Mouse (Mus musculus): ENCODE data around the gene Col4a2. TPM values are rescaled to one million over a fixed set of nuclear protein-coding genes. Genes with fewer than 3 reads are reported as not detected.

The Col4a2 gene
- polyA plus RNA-seq, 1 experiment from 2014 or later, result 56.3 TPM

GRCm38 (mm10) chr8:11327298-11327697 is 14.7 kb downstream of the Col4a2 start:
- ATAC-seq (ENCODE audit: insufficient number of reproducible peaks, insufficient read depth, low FRiP score, low TSS enrichment, low read depth), result 0 out of 2 replicates have a peak, but pooled peaks have one; percentile 63
- Histone ChIP-seq H3K4me3 (replicated peaks) (no peak overlapping the region), H3K36me3 (no peaks in the 10 kb centered on the region), H3K27ac (peak overlapping the region; percentile 56), H3K4me2 (no peak overlapping the region), H3K9me3 (no peaks in the 10 kb centered on the region), H3K9ac (replicated peaks) (no peak overlapping the region), H3K27me3 (no peaks in the 10 kb centered on the region), H3K4me1 (replicated peaks) (peaks cover 24% of the 10 kb centered on the region)
- WGBS, result 30% methylated on average over 4 of the region's 4 CpGs

DNA sequence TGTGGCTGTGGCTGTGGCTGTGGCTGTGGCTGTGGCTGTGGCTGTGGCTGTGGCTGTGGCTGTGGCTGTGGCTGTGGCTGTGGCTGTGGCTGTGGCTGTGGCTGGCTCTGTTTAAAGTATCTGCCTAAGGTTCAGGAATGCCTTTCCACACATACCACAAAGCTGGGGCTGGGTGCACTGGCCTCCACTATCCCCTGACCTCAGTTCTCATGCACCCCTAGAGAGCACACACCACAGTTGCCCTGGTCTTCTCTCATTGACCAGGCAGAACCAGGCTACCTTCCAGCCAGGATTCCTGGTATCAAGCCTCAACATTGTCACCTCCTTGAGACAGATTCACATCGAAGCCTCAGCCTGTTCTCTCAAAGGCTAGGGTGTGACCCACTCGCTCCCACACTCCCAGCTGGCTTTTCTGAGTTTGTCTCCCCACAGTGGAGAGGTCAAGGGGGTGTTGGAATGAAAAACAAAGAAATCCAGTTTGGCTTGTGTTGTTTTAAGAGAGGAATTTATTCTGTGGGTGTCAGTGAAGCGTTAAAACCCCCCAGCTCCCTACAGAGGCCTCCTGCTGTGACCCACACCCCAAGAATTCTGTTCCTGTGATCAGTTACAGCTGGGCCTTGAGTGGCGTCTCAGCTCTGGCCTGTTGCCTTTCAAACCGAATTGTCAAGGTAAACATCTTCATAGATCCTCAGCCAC is 15.3 kb downstream of the Col4a2 start:
- no peaks in the 10 kb centered on the region for H3K27me3 ChIP-seq
- H3K9ac ChIP-seq (replicated peaks), result no peak overlapping the region
- peaks cover 24% of the 10 kb centered on the region for H3K4me1 ChIP-seq (replicated peaks)
- no peaks in the 10 kb centered on the region for H3K9me3 ChIP-seq
- no peak for ATAC-seq (ENCODE audit: insufficient number of reproducible peaks, insufficient read depth, low FRiP score, low TSS enrichment, low read depth)
- WGBS, result 66% methylated on average over 5 of the region's 5 CpGs
- H3K36me3 ChIP-seq, result no peaks in the 10 kb centered on the region
- H3K4me2 ChIP-seq, result no peak overlapping the region
- peak overlapping the region; percentile 56 for H3K27ac ChIP-seq
- H3K4me3 ChIP-seq (replicated peaks), result no peak overlapping the region

- Histone ChIP-seq H3K27me3 (no peaks in the 10 kb centered on the region), H3K27ac (no peak overlapping the region), H3K4me1 (replicated peaks) (peaks cover 16% of the 10 kb centered on the region), H3K9ac (replicated peaks) (no peak overlapping the region), H3K36me3 (no peaks in the 10 kb centered on the region), H3K9me3 (no peaks in the 10 kb centered on the region), H3K4me2 (no peak overlapping the region), H3K4me3 (replicated peaks) (no peak overlapping the region)
- no peak for ATAC-seq (ENCODE audit: insufficient number of reproducible peaks, insufficient read depth, low FRiP score, low TSS enrichment, low read depth)
- WGBS, result 77% methylated on average over 4 of the region's 4 CpGs
These were observed 19.0 kb downstream of the Col4a2 start for GRCm38 (mm10) chr8:11331561-11331960.

DNA sequence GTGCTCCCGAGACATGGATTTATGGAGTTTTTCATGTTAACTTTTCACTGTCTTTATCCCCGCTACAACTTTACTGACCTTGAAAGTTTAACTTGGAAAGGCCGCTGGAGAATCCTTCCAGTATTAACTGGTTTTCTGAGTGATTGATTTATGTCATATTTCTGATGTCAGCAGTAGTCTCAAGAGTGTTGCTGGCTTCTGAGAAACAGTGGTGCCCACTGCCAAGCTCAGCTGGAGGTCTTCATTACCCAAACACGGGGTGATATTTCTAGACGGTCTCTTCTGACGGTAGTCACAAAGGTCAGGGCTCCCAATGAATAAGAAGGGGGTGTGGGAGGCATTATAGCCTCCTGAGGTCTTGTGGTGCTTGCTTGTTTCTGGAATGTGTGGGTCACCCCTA is 21.1 kb downstream of the Col4a2 start:
- Histone ChIP-seq H3K9ac (replicated peaks) (no peak overlapping the region), H3K27ac (no peak overlapping the region), H3K4me1 (replicated peaks) (no peaks in the 10 kb centered on the region), H3K36me3 (no peaks in the 10 kb centered on the region), H3K4me2 (no peak overlapping the region), H3K27me3 (no peaks in the 10 kb centered on the region), H3K9me3 (no peaks in the 10 kb centered on the region), H3K4me3 (replicated peaks) (no peak overlapping the region)
- no peak for ATAC-seq (ENCODE audit: insufficient number of reproducible peaks, insufficient read depth, low FRiP score, low TSS enrichment, low read depth)
- WGBS, result 83% methylated on average over 6 of the region's 6 CpGs

DNA sequence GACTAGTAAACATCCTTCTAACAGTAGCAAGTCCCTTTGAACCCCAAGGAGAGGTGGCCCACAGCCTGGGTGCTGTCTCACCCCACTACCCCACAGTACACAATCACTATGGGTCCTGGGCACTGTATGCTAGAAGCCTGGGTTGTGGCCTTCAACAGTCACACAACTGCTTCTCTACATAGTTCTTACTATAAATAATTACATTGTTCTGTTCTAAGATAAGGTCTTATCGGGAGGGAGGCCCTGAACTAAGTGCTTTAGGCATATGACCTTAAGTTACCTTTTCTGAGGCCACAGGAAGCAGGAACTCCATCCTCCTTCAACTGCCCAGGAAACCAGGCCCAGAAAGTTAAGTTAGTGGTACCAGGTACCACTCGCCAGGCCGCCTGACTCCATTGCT is 21.9 kb downstream of the Col4a2 start:
- WGBS, result 84% methylated on average over 3 of the region's 3 CpGs
- no peak overlapping the region for H3K27ac ChIP-seq
- H3K36me3 ChIP-seq, result no peaks in the 10 kb centered on the region
- H3K9ac ChIP-seq (replicated peaks), result no peak overlapping the region
- no peak overlapping the region for H3K4me2 ChIP-seq
- H3K9me3 ChIP-seq, result no peaks in the 10 kb centered on the region
- no peak overlapping the region for H3K4me3 ChIP-seq (replicated peaks)
- ATAC-seq (ENCODE audit: insufficient number of reproducible peaks, insufficient read depth, low FRiP score, low TSS enrichment, low read depth), result no peak
- H3K4me1 ChIP-seq (replicated peaks), result no peaks in the 10 kb centered on the region
- no peaks in the 10 kb centered on the region for H3K27me3 ChIP-seq

- Histone ChIP-seq H3K4me2 (no peak overlapping the region), H3K27ac (no peak overlapping the region), H3K4me3 (replicated peaks) (no peak overlapping the region), H3K9me3 (no peaks in the 10 kb centered on the region), H3K4me1 (replicated peaks) (peaks cover under 1% of the 10 kb centered on the region; the same call in 1 of the 2 replicates), H3K27me3 (no peaks in the 10 kb centered on the region), H3K9ac (replicated peaks) (no peak overlapping the region), H3K36me3 (no peaks in the 10 kb centered on the region)
- WGBS, result 84% methylated on average over 4 of the region's 4 CpGs
- ATAC-seq (ENCODE audit: insufficient number of reproducible peaks, insufficient read depth, low FRiP score, low TSS enrichment, low read depth), result no peak
These were observed 22.6 kb downstream of the Col4a2 start for GRCm38 (mm10) chr8:11335238-11335637.

DNA sequence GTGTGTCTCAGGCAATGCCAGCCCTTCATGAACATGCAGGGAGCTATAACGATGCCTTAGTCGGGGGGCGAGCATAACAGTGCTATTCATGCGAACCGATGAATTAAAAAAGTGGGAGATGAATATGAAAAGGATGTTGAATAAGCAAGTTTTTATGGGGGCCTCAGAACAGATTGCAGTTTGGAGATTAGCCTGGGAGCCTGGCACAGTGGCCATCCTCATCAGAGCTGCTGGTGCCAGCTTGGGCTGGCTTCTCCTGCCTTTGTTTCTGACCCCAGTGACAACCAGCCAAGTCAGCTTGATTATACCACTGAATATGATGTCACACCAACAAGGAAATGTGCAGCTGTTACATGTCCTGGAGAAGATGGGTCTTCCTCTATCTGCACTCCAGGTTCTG is 23.7 kb downstream of the Col4a2 start:
- Histone ChIP-seq H3K4me3 (replicated peaks) (no peak overlapping the region), H3K27ac (no peak overlapping the region), H3K36me3 (no peaks in the 10 kb centered on the region), H3K27me3 (no peaks in the 10 kb centered on the region), H3K4me1 (replicated peaks) (peaks cover 8% of the 10 kb centered on the region; the same call in 1 of the 2 replicates), H3K9ac (replicated peaks) (no peak overlapping the region), H3K9me3 (no peaks in the 10 kb centered on the region), H3K4me2 (no peak overlapping the region)
- WGBS, result 94% methylated on average over 5 of the region's 5 CpGs
- no peak for ATAC-seq (ENCODE audit: insufficient number of reproducible peaks, insufficient read depth, low FRiP score, low TSS enrichment, low read depth)

DNA sequence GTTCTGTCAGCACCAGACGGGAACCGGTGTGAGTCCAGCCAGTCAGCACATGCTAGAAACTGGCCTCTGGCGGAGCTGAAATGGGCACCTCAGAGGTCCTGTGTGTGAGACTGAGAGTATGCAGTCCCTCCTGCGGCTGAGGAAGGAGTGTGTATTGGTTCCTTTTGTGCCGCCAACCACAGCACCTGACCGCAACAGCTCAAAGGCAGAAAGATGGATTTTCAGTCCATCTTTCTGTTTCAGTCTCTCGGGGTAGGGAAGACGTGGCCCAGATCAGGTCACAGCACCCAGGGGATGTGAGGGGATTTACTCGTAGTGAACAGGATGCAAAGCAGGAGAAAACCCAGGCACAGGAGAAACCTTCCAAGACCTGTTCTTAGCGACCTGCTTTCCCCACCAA is 25.0 kb downstream of the Col4a2 start:
- no peak overlapping the region for H3K27ac ChIP-seq
- no peak overlapping the region for H3K4me3 ChIP-seq (replicated peaks)
- no peak overlapping the region for H3K4me2 ChIP-seq
- no peak for ATAC-seq (ENCODE audit: insufficient number of reproducible peaks, insufficient read depth, low FRiP score, low TSS enrichment, low read depth)
- 84% methylated on average over 10 of the region's 10 CpGs for WGBS
- no peaks in the 10 kb centered on the region for H3K27me3 ChIP-seq
- peaks cover 8% of the 10 kb centered on the region; the same call in 1 of the 2 replicates for H3K4me1 ChIP-seq (replicated peaks)
- H3K9me3 ChIP-seq, result no peaks in the 10 kb centered on the region
- no peak overlapping the region for H3K9ac ChIP-seq (replicated peaks)
- H3K36me3 ChIP-seq, result no peaks in the 10 kb centered on the region

- H3K4me3 ChIP-seq (replicated peaks), result no peak overlapping the region
- no peak overlapping the region for H3K4me2 ChIP-seq
- H3K9ac ChIP-seq (replicated peaks), result no peak overlapping the region
- ATAC-seq (ENCODE audit: insufficient number of reproducible peaks, insufficient read depth, low FRiP score, low TSS enrichment, low read depth), result no peak
- peaks cover 8% of the 10 kb centered on the region; the same call in 1 of the 2 replicates for H3K4me1 ChIP-seq (replicated peaks)
- H3K27me3 ChIP-seq, result no peaks in the 10 kb centered on the region
- 85% methylated on average over 9 of the region's 9 CpGs for whole genome bisulfite sequencing
- no peak overlapping the region for H3K27ac ChIP-seq
- no peaks in the 10 kb centered on the region for H3K36me3 ChIP-seq
- H3K9me3 ChIP-seq, result no peaks in the 10 kb centered on the region
These were observed 25.9 kb downstream of the Col4a2 start for GRCm38 (mm10) chr8:11338507-11338906.

DNA sequence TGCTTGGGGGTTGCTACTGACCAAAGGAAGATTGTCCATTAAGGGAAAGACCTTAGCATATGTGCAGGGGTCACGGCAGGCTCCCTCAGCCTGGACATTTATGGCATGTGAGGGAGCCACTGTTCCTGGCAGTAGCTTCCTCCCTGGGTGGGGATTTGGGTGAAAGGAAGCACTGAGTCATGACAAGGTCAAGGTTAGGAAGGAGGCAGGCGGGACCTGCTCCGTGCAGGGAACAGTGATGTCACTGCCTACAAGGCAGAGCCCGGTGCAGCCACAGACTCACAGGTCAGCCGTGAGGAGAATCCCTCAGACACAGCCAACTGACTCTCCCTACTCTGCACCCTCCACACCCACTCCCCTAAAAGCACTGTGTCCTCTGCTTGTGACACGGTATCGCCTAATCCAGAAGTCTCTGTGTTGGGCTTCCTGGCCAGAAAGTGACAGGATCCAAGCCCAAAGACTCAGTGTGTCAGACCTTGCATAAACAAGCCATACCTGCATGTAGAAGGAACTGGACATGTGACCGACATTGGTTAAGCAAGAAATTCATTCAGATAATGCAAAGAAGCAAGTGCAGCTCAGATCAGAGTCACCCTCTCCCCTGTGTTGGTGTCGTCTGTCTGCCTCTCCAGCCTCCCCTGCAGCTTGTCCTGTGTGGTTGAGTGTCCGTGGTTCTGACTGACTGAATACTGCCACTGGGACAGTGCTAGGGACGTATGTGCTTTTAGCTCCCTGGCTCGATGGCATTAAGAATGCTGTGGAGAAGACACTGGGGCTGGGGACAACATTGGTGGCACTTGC is 27.9 kb downstream of the Col4a2 start:
- Histone ChIP-seq H3K4me2 (no peak overlapping the region), H3K36me3 (no peaks in the 10 kb centered on the region), H3K4me3 (replicated peaks) (no peak overlapping the region), H3K4me1 (replicated peaks) (peaks cover 17% of the 10 kb centered on the region; the same call in 1 of the 2 replicates), H3K27ac (no peak overlapping the region), H3K27me3 (no peaks in the 10 kb centered on the region), H3K9ac (replicated peaks) (no peak overlapping the region), H3K9me3 (no peaks in the 10 kb centered on the region)
- ATAC-seq (ENCODE audit: insufficient number of reproducible peaks, insufficient read depth, low FRiP score, low TSS enrichment, low read depth), result no peak
- WGBS, result 60% methylated on average over 12 of the region's 12 CpGs

GRCm38 (mm10) chr8:11341111-11341566 is 28.5 kb downstream of the Col4a2 start:
- WGBS, result 82% methylated on average over 3 of the region's 3 CpGs
- no peaks in the 10 kb centered on the region for H3K27me3 ChIP-seq

More at GRCm38 (mm10) chr8:11341111-11341566, 28.5 kb downstream of the Col4a2 start:
- H3K4me1 ChIP-seq (replicated peaks), result peaks cover 17% of the 10 kb centered on the region; the same call in 1 of the 2 replicates
- no peak overlapping the region for H3K4me2 ChIP-seq
- H3K27ac ChIP-seq, result no peak overlapping the region
- no peaks in the 10 kb centered on the region for H3K9me3 ChIP-seq
- H3K4me3 ChIP-seq (replicated peaks), result no peak overlapping the region
- H3K36me3 ChIP-seq, result no peaks in the 10 kb centered on the region
- no peak for ATAC-seq (ENCODE audit: insufficient number of reproducible peaks, insufficient read depth, low FRiP score, low TSS enrichment, low read depth)
- H3K9ac ChIP-seq (replicated peaks), result no peak overlapping the region

Data from limb, embryonic 12.5 days (tissue).